Mouse (Mus musculus): ENCODE measurements around the gene Ttc7b. TPM values are rescaled to one million over a fixed set of nuclear protein-coding genes. Genes with fewer than 3 reads are reported as not detected.

Ttc7b gene
- 3.4 and 4.0 TPM in 2 replicates for polyA plus RNA-seq (2015; fragmentation: Nextera tagmentation; extraction: Ambion mirVana)

DNA sequence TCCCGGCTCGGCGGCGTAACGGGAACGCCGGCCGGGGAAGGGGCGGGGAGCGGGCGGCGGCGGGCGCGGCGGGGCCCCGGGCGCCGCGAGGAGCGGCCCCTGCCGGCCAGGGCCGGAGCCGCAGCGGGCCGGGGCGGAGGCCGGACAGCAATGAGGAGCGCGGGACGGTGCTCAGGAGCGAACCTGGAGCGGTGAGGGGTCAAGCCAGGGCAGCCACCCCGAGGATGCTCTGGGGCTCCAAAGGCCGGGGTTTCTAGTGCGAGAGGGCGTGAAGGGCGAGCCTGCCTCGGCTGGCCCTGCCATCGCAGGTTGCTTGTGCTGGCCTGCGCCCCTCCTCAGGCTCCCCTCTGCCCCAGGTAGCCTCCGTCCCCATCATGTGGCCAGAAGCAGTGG lies at the start of gene Ttc7b:
Ttc7b (minus strand) TSS at position 33 of the 393 bp plus-strand sequence.
- 3% methylated on average over 41 of the region's 42 CpGs for WGBS
- peak; percentile 91 for ATAC-seq
- Histone ChIP-seq H3K4me1 (replicated peaks) (peaks cover 32% of the 10 kb centered on the region), H3K9ac (peak within 1 kb of the TSS; percentile 91), H3K4me3 (replicated peaks) (peak within 1 kb of the TSS; percentile 82), H3K4me2 (replicated peaks) (peak within 1 kb of the TSS; percentile 86), H3K27ac (peak within 1 kb of the TSS; percentile 73), H3K36me3 (no peaks in the 10 kb centered on the region), H3K27me3 (replicated peaks) (no peaks in the 10 kb centered on the region), H3K9me3 (no peaks in the 10 kb centered on the region)

DNA sequence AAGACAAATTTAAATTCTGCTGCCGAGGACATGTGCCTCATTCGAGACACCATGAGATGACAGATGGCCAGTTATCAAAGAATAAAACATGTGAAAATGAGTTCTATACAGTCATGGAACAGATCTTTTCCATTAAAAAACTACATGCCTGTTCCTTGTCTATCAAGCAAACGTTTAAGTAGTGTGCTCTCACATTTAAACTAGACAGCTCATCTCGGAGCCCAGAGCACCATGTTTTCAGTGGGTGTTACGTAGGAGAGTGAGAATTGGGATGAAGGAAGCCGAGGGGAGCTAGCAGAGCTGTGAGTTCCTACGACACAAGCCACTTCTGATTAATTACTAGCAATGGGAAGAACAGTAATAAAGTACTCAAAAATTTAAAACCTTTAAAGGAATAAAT lies 48.2 kb upstream of the Ttc7b start:
- no peak overlapping the region for H3K27ac ChIP-seq
- H3K36me3 ChIP-seq, result no peaks in the 10 kb centered on the region
- H3K4me2 ChIP-seq (replicated peaks), result no peak overlapping the region
- H3K4me3 ChIP-seq (replicated peaks), result no peak overlapping the region
- WGBS, result 86% methylated on average over 7 of the region's 7 CpGs
- H3K9me3 ChIP-seq, result no peaks in the 10 kb centered on the region
- H3K27me3 ChIP-seq (replicated peaks), result no peaks in the 10 kb centered on the region
- H3K4me1 ChIP-seq (replicated peaks), result no peaks in the 10 kb centered on the region
- ATAC-seq, result no peak
- no peak overlapping the region for H3K9ac ChIP-seq

DNA sequence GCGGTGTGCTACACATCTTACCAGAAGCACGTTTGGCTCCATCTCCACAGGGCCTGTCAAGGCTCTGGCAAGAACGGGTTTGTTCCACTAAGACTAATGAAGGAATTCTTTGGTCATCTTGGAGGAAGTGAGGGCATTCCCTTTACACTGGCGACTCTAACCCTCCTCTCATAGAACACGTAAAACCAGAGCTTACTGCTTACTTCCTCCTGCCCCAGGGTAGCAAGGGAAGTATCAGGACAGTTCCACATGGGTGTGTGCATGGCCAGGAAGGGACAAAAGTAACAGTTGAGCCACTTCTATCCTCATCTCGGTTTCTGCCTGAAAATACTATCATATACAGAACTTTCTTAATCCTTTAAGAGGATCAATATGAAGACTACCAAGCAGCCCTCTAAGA lies 47.5 kb upstream of the Ttc7b start:
- H3K9me3 ChIP-seq, result no peaks in the 10 kb centered on the region
- no peak for ATAC-seq
- H3K36me3 ChIP-seq, result no peaks in the 10 kb centered on the region
- H3K9ac ChIP-seq, result no peak overlapping the region
- no peaks in the 10 kb centered on the region for H3K27me3 ChIP-seq (replicated peaks)
- no peak overlapping the region for H3K4me2 ChIP-seq (replicated peaks)
- H3K27ac ChIP-seq, result no peak overlapping the region
- H3K4me3 ChIP-seq (replicated peaks), result no peak overlapping the region
- WGBS, result 81% methylated on average over 6 of the region's 6 CpGs
- no peaks in the 10 kb centered on the region for H3K4me1 ChIP-seq (replicated peaks)

DNA sequence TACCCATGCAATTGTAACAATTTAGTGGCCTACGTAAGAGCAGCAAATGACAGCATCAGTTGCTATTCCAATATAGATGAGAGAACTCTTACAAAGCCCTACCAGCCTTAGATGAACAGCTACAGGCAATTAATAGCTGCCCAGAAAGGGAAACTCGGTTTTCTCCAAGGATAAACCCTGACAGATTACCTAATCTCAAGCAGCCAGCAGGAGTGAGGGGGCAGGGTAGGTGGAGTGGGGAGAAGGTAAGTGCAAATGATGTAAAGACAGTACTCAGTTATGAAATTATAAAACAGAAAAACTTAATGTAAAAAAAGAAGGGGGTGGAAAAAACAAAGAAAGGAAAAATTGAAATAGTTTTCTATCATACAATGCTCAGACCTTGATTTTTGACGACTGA lies 47.0 kb upstream of the Ttc7b start:
- H3K9ac ChIP-seq, result no peak overlapping the region
- no peak overlapping the region for H3K4me3 ChIP-seq (replicated peaks)
- no peak overlapping the region for H3K27ac ChIP-seq
- no peaks in the 10 kb centered on the region for H3K9me3 ChIP-seq
- no peak for ATAC-seq
- H3K4me2 ChIP-seq (replicated peaks), result no peak overlapping the region
- WGBS, result 74% methylated on average over 3 of the region's 3 CpGs
- no peaks in the 10 kb centered on the region for H3K4me1 ChIP-seq (replicated peaks)
- no peaks in the 10 kb centered on the region for H3K27me3 ChIP-seq (replicated peaks)
- no peaks in the 10 kb centered on the region for H3K36me3 ChIP-seq

DNA sequence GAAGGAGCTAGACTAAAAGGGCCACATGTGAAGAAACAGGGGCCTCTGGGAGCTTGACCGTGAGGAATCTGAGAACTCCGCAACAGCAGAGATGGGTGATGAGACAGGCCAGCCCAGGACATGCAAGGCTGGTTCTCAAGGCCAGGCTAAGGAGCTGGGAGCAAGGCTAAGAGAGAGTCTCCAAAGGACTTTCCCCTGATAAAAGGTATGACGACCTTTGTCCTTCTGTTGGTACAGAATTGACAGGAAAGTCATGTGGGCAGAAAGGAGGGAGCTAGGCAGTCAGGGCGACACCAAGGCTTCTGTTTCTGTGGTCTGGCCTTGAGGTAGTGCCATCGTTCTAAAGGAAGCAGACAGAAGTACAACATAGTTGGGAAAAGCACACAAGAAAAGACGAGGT lies 33.0 kb upstream of the Ttc7b start:
- H3K4me3 ChIP-seq (replicated peaks), result no peak overlapping the region
- WGBS, result 85% methylated on average over 6 of the region's 6 CpGs
- peak; percentile 65; the same call in 1 of the 2 replicates for ATAC-seq

DNA sequence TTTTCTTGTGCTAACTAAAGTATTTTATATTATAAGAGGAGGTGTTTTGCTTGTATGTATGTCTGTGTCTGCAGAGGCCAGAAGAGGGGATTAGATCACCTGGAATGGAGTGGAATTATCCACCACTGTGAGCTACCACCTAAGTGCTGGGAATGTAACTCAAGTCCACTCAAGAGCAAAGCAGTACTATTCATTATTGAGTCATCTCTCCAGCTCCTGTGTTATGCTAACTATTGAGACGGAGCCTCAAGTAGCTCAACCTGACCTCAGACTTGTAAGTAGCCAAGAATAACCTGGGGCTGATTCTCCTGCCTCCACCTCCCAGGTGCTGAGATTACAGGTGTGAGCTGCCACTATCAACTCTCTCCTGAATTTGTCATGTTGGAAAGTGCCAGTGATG lies 31.3 kb upstream of the Ttc7b start:
- ATAC-seq, result no peak

More for the DNA sequence above, 33.0 kb upstream of the Ttc7b start:
- no peak overlapping the region for H3K4me2 ChIP-seq (replicated peaks)
- no peak overlapping the region for H3K27ac ChIP-seq
- H3K27me3 ChIP-seq (replicated peaks), result no peaks in the 10 kb centered on the region
- H3K4me1 ChIP-seq (replicated peaks), result no peaks in the 10 kb centered on the region
- no peaks in the 10 kb centered on the region for H3K36me3 ChIP-seq
- H3K9me3 ChIP-seq, result no peaks in the 10 kb centered on the region
- no peak overlapping the region for H3K9ac ChIP-seq

DNA sequence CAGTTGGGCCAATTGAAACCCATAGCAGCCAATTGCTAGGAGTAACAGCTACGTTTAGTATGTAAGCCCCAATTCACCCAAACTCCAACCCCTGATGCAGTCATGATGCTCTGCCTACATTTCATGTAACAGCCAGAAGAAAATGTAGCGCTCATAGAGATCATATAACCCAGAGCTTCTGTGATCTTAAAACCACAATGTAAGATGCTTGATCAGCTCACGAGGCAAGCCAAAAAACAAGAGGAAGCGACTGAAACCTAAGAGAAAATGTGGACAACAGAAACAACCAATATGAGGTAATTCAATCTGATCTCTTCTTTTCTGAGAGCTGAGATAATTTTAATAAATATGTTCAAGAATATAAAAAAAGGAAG lies 23.6 kb upstream of the Ttc7b start:
- Histone ChIP-seq H3K9me3 (no peaks in the 10 kb centered on the region), H3K9ac (no peak overlapping the region), H3K27me3 (replicated peaks) (no peaks in the 10 kb centered on the region), H3K27ac (no peak overlapping the region), H3K4me1 (replicated peaks) (no peaks in the 10 kb centered on the region), H3K36me3 (no peaks in the 10 kb centered on the region), H3K4me3 (replicated peaks) (no peak overlapping the region), H3K4me2 (replicated peaks) (no peak overlapping the region)
- no peak for ATAC-seq
- 89% methylated on average over 4 of the region's 4 CpGs for WGBS

More for the DNA sequence above, 31.3 kb upstream of the Ttc7b start:
- 89% methylated on average over 1 of the region's 1 CpGs for WGBS
- no peak overlapping the region for H3K4me3 ChIP-seq (replicated peaks)
- no peaks in the 10 kb centered on the region for H3K27me3 ChIP-seq (replicated peaks)
- H3K36me3 ChIP-seq, result no peaks in the 10 kb centered on the region
- no peak overlapping the region for H3K27ac ChIP-seq
- H3K9ac ChIP-seq, result no peak overlapping the region
- H3K9me3 ChIP-seq, result no peaks in the 10 kb centered on the region
- H3K4me1 ChIP-seq (replicated peaks), result no peaks in the 10 kb centered on the region
- H3K4me2 ChIP-seq (replicated peaks), result no peak overlapping the region

DNA sequence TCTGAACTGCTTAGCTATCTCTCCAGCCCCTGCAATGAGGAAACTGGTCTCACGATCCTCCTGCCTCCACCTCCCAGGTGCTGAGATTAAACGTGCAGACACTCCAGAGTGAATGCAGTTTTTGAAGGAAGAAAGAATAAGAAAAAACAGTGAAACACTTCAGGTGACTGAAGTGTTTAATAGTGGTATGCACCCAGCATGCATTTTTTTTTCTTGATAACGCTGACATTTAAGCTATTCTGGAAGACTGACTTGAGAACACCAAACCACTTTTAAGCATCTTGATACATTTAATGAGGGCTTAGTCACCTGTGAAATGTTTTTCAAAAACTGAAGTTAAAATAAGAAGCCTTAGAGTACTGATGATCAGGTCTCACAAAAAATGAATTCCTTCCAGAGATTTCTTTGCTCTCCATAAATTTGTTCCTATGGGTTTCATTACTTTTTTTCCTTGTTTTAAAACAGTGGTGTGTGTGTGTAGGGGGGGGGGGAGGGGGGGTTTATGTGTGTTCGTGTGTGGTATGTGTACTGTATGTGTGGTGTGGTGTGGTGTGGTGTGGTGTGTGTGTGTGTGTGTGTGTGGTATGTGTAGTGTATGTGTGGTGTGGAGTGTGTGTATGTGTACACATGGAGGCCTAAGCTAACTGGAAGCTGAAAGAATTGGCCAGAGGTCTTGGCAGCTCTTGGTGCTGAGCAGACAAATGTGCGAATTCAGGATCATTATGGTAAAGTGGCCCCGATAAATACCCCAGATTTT lies 23.0 kb upstream of the Ttc7b start:
- H3K4me2 ChIP-seq (replicated peaks), result no peak overlapping the region
- WGBS, result 72% methylated on average over 6 of the region's 6 CpGs
- H3K27ac ChIP-seq, result no peak overlapping the region
- H3K27me3 ChIP-seq (replicated peaks), result no peaks in the 10 kb centered on the region
- no peak for ATAC-seq
- no peaks in the 10 kb centered on the region for H3K4me1 ChIP-seq (replicated peaks)
- no peaks in the 10 kb centered on the region for H3K9me3 ChIP-seq
- H3K9ac ChIP-seq, result no peak overlapping the region
- H3K4me3 ChIP-seq (replicated peaks), result no peak overlapping the region
- no peaks in the 10 kb centered on the region for H3K36me3 ChIP-seq

DNA sequence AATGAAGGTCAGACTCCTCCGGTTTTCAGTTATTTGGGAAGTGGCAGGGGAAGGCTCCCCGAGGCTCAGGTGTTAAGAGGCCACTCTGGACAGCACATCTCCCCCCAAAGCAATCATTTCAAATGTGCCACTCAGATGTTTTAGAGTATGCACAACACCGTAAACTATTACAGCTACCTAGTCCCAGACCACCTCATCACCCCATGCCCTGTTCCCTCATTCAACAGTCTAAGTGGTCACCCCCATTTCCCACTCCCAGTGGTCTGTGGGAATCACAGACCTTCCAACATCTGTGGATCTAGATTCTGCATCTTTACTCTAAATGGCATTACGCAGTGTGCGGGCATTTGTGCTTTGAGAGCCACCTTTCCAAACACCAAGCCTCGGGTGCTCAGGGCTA lies 21.9 kb upstream of the Ttc7b start:
- no peak for ATAC-seq
- no peaks in the 10 kb centered on the region for H3K27me3 ChIP-seq (replicated peaks)
- WGBS, result 88% methylated on average over 6 of the region's 6 CpGs
- no peaks in the 10 kb centered on the region for H3K4me1 ChIP-seq (replicated peaks)
- H3K9me3 ChIP-seq, result no peaks in the 10 kb centered on the region
- no peaks in the 10 kb centered on the region for H3K36me3 ChIP-seq
- H3K9ac ChIP-seq, result no peak overlapping the region
- no peak overlapping the region for H3K27ac ChIP-seq
- H3K4me2 ChIP-seq (replicated peaks), result no peak overlapping the region
- no peak overlapping the region for H3K4me3 ChIP-seq (replicated peaks)

DNA sequence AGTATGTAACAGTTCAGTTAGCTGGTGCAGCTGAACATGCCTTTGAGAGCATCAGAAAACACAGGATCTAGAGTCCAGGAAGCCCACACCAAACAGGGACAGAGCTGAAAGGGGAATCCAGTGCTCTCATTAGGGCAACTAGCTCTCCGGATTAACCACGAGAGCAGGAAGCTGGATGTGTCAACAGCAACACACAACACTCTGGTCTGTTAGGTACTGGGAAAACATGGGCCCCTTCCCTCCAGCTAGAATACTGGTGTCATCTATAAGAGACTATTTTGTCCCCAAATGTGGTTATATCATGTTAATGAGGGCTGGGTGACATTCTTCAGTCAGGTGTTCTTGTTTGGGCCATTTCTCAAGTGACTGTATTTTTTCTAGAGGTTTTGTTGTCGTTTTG lies 21.4 kb upstream of the Ttc7b start:
- ATAC-seq, result no peak
- no peaks in the 10 kb centered on the region for H3K4me1 ChIP-seq (replicated peaks)
- WGBS, result 45% methylated on average over 3 of the region's 3 CpGs
- H3K36me3 ChIP-seq, result no peaks in the 10 kb centered on the region
- H3K4me2 ChIP-seq (replicated peaks), result no peak overlapping the region
- H3K27me3 ChIP-seq (replicated peaks), result no peaks in the 10 kb centered on the region
- H3K4me3 ChIP-seq (replicated peaks), result no peak overlapping the region
- H3K27ac ChIP-seq, result no peak overlapping the region
- H3K9ac ChIP-seq, result no peak overlapping the region
- no peaks in the 10 kb centered on the region for H3K9me3 ChIP-seq

DNA sequence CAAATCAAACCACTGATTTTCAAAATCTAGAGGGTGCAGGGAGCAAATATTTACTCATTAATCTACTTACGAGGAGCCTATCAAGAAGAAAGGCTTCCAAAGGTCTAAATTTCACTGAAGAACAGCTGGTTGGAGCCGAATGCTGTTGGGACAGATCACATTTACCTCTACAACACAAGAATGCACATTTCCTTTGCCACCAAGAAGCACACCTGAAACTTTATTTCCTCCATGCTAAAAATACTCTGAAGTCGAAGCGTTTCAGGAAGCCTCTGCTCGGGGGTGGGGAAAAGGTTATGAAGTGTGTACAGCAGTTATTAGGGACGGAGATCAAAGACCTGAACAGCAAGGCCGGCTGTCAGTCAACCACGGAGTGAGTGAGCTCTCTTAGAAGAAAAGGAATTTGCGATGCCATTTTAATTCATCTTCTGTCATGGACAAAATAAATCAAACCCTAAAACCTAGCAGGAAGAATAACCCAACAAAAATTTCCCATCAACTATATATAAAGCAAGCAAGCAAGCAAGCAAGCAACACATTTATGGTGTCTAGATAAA lies 18.6 kb upstream of the Ttc7b start:
- Histone ChIP-seq H3K4me2 (replicated peaks) (no peak overlapping the region), H3K9me3 (no peaks in the 10 kb centered on the region), H3K4me3 (replicated peaks) (no peak overlapping the region), H3K4me1 (replicated peaks) (no peaks in the 10 kb centered on the region), H3K36me3 (no peaks in the 10 kb centered on the region), H3K27me3 (replicated peaks) (no peaks in the 10 kb centered on the region), H3K9ac (no peak overlapping the region), H3K27ac (no peak overlapping the region)
- peak; percentile 49; the same call in 1 of the 2 replicates for ATAC-seq
- 47% methylated on average over 9 of the region's 9 CpGs for WGBS

DNA sequence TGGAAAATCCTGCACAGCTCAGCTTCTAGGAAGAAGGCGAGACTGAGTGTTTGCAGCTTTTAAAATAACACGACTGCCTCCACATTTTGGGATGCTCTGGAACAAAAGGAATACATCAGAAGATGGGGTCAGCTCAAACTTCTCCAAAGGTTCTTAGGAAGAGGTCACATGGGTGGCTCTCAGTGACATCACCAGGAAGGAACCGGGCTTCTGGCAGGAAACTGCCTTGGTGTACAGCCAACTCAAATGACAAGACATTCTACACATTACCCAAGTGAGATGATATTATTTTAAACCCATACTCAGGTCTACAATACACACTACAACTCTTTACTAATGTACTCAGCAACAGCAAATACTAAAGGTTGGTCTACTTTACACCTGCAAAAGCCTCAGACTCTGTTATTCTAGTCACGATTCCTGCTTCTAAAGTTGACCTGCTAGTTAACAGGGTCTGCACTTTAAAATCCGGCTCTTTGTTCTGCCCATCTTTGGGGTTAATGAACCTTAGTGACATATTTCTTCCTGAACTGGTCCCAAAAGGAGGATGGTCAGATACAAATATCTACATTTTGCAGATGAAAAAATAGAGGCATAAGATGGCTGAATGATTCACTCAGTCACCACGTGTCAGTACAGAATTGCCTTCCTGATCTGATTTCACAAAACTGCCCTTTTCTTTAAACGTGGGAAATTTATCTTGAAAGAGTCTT lies 18.0 kb upstream of the Ttc7b start:
- H3K9me3 ChIP-seq, result no peaks in the 10 kb centered on the region
- H3K4me1 ChIP-seq (replicated peaks), result no peaks in the 10 kb centered on the region
- H3K4me2 ChIP-seq (replicated peaks), result no peak overlapping the region
- H3K4me3 ChIP-seq (replicated peaks), result no peak overlapping the region
- 0 out of 2 replicates have a peak, but pooled peaks have one; percentile 36 for ATAC-seq
- H3K36me3 ChIP-seq, result no peaks in the 10 kb centered on the region
- no peaks in the 10 kb centered on the region for H3K27me3 ChIP-seq (replicated peaks)
- H3K27ac ChIP-seq, result no peak overlapping the region; the same call in 1 of the 2 replicates
- no peak overlapping the region for H3K9ac ChIP-seq
- 53% methylated on average over 7 of the region's 7 CpGs for WGBS

Measured in intestine, embryonic 15.5 days (tissue).